Mouse (Mus musculus) heart, embryonic 13.5 days (tissue): Measurements from ENCODE around the gene Gabrr3. TPM values are rescaled to one million over a fixed set of nuclear protein-coding genes. Genes with fewer than 3 reads are reported as not detected.
A peak's percentile ranks its signal among the peaks of the same experiment; 100 is the strongest.

Experiments
- ATAC-seq: fragments of 200-750 bp; cut with Nextera tagmentation; 2 replicates; pipeline ENCODE4 v1.8.0; 2017; ENCODE audit warnings: moderate TSS enrichment; ENCODE audit not compliant: insufficient number of reproducible peaks, low FRiP score, low TSS enrichment; ENCODE audit errors: extremely low read depth
- H3K27ac ChIP-seq: fragments of 300-500 bp; sonication (generic); replicated peaks from 2 replicates; pipeline ENCODE4 v1.5.1; 2015; ENCODE audit warnings: moderate library complexity, mild to moderate bottlenecking, inconsistent platforms
- H3K27me3 ChIP-seq: fragments of 300-500 bp; sonication (generic); replicated peaks from 2 replicates; pipeline ENCODE4 v1.6.1; 2015; ENCODE audit warnings: mild to moderate bottlenecking, inconsistent platforms
- H3K36me3 ChIP-seq: fragments of 300-500 bp; sonication (generic); 2 replicates; pipeline ENCODE4 v1.6.1; 2015; ENCODE audit warnings: mild to moderate bottlenecking, inconsistent platforms
- H3K4me1 ChIP-seq: fragments of 300-500 bp; sonication (generic); 2 replicates; pipeline ENCODE4 v1.6.1; 2015; ENCODE audit warnings: inconsistent platforms
- H3K4me2 ChIP-seq: fragments of 300-500 bp; sonication (generic); 2 replicates; pipeline ENCODE4 v1.6.1; 2015; ENCODE audit warnings: inconsistent platforms, mild to moderate bottlenecking, moderate library complexity
- H3K4me3 ChIP-seq: fragments of 300-500 bp; sonication (generic); 2 replicates; pipeline ENCODE4 v1.5.1; 2015; ENCODE audit warnings: moderate library complexity, mild to moderate bottlenecking, inconsistent platforms
- H3K9ac ChIP-seq: fragments of 300-500 bp; sonication (generic); 2 replicates; pipeline ENCODE4 v1.6.1; 2015; ENCODE audit warnings: inconsistent platforms, mild to moderate bottlenecking, moderate library complexity
- H3K9me3 ChIP-seq: fragments of 300-500 bp; sonication (generic); 2 replicates; pipeline ENCODE4 v1.6.1; 2016; ENCODE audit warnings: inconsistent platforms
- WGBS: fragments of 180-500 bp; shearing (Covaris S2); methylation state at CpG from one replicate; pipeline ENCODE4 v1.1.7; 2015; ENCODE audit warnings: mixed read lengths; 5-methylcytosine and 5-hydroxymethylcytosine counted together
- polyA plus RNA-seq: library from polyadenylated mRNA; unstranded; fragments of >200 nt; fragmentation: Nextera tagmentation; extraction: Ambion mirVana; gene quantifications from 2 replicates; pipeline ENCODE4 v1.2.1, GENCODE M21; 2015

The Gabrr3 gene
- not detected in 2 replicates for polyA plus RNA-seq

DNA sequence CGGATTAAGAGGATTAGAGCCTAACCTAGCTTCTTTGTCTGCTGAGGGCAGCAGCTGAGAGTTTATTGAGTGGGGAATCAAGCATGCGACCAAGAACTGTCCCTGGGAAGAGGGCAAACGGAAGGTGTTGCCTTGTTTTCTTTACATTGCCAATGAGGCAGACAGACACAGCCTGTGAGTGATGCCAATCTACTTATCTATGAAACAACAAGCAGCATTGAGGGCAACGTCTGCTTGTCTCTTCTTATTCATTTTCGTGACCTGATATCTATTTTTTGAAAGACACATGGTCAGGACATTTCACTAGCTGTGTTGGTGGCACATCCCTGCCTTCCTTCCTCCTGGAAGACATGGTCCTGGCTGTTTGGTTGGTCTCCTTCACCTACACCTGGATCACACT is at the start of gene Gabrr3:
Gabrr3 (plus strand) TSS at position 301 of the 400 bp plus-strand sequence.
- H3K9me3 ChIP-seq = no peaks in the 10 kb centered on the region
- no peaks in the 10 kb centered on the region for H3K4me1 ChIP-seq
- WGBS = 58% methylated on average over 5 of the region's 5 CpGs
- ATAC-seq = no peak
- no peak within 1 kb of the TSS for H3K9ac ChIP-seq
- H3K27ac ChIP-seq = no peak within 1 kb of the TSS
- H3K4me3 ChIP-seq = no peak within 1 kb of the TSS
- H3K36me3 ChIP-seq = no peaks in the 10 kb centered on the region
- H3K27me3 ChIP-seq = no peaks in the 10 kb centered on the region
- no peak within 1 kb of the TSS for H3K4me2 ChIP-seq

- Histone ChIP-seq H3K9ac (no peak within 1 kb of the TSS), H3K4me3 (no peak within 1 kb of the TSS), H3K36me3 (no peaks in the 10 kb centered on the region), H3K27me3 (no peaks in the 10 kb centered on the region), H3K4me2 (no peak within 1 kb of the TSS), H3K9me3 (no peaks in the 10 kb centered on the region), H3K27ac (no peak within 1 kb of the TSS), H3K4me1 (no peaks in the 10 kb centered on the region)
- ATAC-seq = no peak
- WGBS = 58% methylated on average over 2 of the region's 2 CpGs
These were observed 43.2 kb upstream of the Gabrr3 start, which contains the start of gene Olfr209 for GRCm38 (mm10) chr16:59363893-59364292. Olfr209 (minus strand) TSS chr16:59363993.

- no peaks in the 10 kb centered on the region for H3K36me3 ChIP-seq
- H3K9ac ChIP-seq = no peak overlapping the region
- no peak overlapping the region for H3K4me2 ChIP-seq
- no peak overlapping the region for H3K4me3 ChIP-seq
- H3K27ac ChIP-seq = no peak overlapping the region
- H3K9me3 ChIP-seq = 0 out of 2 replicates have a peak, but pooled peaks cover 5% of the 10 kb centered on the region
- no peaks in the 10 kb centered on the region for H3K27me3 ChIP-seq
- ATAC-seq = no peak
- 60% methylated on average over 3 of the region's 3 CpGs for WGBS
- no peaks in the 10 kb centered on the region for H3K4me1 ChIP-seq
These were observed 13.8 kb upstream of the Gabrr3 start for GRCm38 (mm10) chr16:59393300-59393699.

- H3K36me3 ChIP-seq = no peaks in the 10 kb centered on the region
- WGBS = 67% methylated on average over 7 of the region's 7 CpGs
- H3K4me2 ChIP-seq = no peak overlapping the region
- H3K27ac ChIP-seq = no peak overlapping the region
- no peak for ATAC-seq
- H3K9me3 ChIP-seq = 0 out of 2 replicates have a peak, but pooled peaks cover 5% of the 10 kb centered on the region
- no peak overlapping the region for H3K4me3 ChIP-seq
- H3K27me3 ChIP-seq = no peaks in the 10 kb centered on the region
- no peak overlapping the region for H3K9ac ChIP-seq
- no peaks in the 10 kb centered on the region for H3K4me1 ChIP-seq
These were observed 6.0 kb upstream of the Gabrr3 start for GRCm38 (mm10) chr16:59401102-59401501.

GRCm38 (mm10) chr16:59401985-59402384 is 5.1 kb upstream of the Gabrr3 start:
- Histone ChIP-seq H3K27me3 (no peaks in the 10 kb centered on the region), H3K9ac (no peak overlapping the region), H3K4me3 (no peak overlapping the region), H3K4me1 (no peaks in the 10 kb centered on the region), H3K4me2 (no peak overlapping the region), H3K27ac (no peak overlapping the region), H3K9me3 (0 out of 2 replicates have a peak, but pooled peaks cover 5% of the 10 kb centered on the region), H3K36me3 (no peaks in the 10 kb centered on the region)
- 63% methylated on average over 4 of the region's 4 CpGs for WGBS
- ATAC-seq = no peak

DNA sequence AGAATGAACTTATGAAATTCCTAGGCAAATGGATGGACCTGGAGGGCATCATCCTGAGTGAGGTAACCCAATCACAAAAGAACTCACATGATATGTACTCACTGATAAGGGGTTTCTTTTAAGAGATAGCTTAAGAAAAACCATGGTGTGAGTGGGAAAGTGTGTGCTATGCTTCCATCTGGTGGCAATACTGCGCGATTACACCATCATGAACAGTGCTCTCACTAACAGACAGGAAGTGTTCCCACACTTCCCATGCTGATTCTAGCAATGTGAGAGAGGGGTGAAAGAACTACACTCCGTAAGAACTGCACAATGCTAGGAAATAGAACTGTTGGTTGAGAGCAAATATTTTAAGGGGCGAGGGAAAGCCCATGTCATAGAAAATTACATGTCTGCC is 3.4 kb upstream of the Gabrr3 start:
- H3K9me3 ChIP-seq = no peaks in the 10 kb centered on the region
- no peaks in the 10 kb centered on the region for H3K27me3 ChIP-seq
- H3K27ac ChIP-seq = no peak overlapping the region
- no peak overlapping the region for H3K4me3 ChIP-seq
- H3K4me2 ChIP-seq = no peak overlapping the region
- no peaks in the 10 kb centered on the region for H3K4me1 ChIP-seq
- no peak overlapping the region for H3K9ac ChIP-seq
- 11% methylated on average over 4 of the region's 4 CpGs for WGBS
- H3K36me3 ChIP-seq = no peaks in the 10 kb centered on the region
- no peak for ATAC-seq

- Histone ChIP-seq H3K9ac (no peak overlapping the region), H3K27ac (no peak overlapping the region), H3K27me3 (no peaks in the 10 kb centered on the region), H3K4me3 (no peak overlapping the region), H3K9me3 (no peaks in the 10 kb centered on the region), H3K4me2 (no peak overlapping the region), H3K36me3 (no peaks in the 10 kb centered on the region), H3K4me1 (no peaks in the 10 kb centered on the region)
- 65% methylated on average over 9 of the region's 9 CpGs for WGBS
- no peak for ATAC-seq
These were observed 2.3 kb upstream of the Gabrr3 start for GRCm38 (mm10) chr16:59404798-59405197.

- Histone ChIP-seq H3K4me1 (0 out of 2 replicates have a peak, but pooled peaks cover 3% of the 10 kb centered on the region), H3K4me2 (no peak overlapping the region), H3K36me3 (no peaks in the 10 kb centered on the region), H3K27ac (no peak overlapping the region), H3K4me3 (no peak overlapping the region), H3K9me3 (no peaks in the 10 kb centered on the region), H3K9ac (no peak overlapping the region), H3K27me3 (no peaks in the 10 kb centered on the region)
- ATAC-seq = no peak
- 79% methylated on average over 15 of the region's 15 CpGs for WGBS
These were observed 2.2 kb downstream of the Gabrr3 start for GRCm38 (mm10) chr16:59409341-59409748.

DNA sequence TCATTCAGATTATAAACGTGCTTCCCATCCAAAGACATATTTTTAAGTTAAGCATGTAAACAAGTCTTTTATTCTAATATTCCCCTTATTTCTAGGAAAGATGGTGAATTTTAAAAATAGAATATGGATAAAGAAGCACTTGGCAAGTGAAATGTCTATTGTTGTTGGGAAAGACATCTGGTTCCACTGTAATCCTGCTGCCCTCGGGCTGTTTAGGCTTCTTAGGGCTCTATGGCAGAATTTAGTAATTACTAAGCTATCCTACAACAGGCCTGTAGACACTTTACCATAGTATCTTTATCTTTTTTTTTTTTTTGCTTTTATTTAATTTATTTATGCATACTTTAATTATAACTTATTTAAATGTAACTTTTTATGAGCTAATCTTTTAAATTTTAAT is 2.7 kb downstream of the Gabrr3 start:
- H3K4me2 ChIP-seq = no peak overlapping the region
- H3K36me3 ChIP-seq = no peaks in the 10 kb centered on the region
- H3K4me1 ChIP-seq = 0 out of 2 replicates have a peak, but pooled peaks cover 3% of the 10 kb centered on the region
- ATAC-seq = no peak
- WGBS = 59% methylated on average over 2 of the region's 2 CpGs
- no peak overlapping the region for H3K4me3 ChIP-seq
- H3K27ac ChIP-seq = no peak overlapping the region
- no peaks in the 10 kb centered on the region for H3K27me3 ChIP-seq
- H3K9me3 ChIP-seq = no peaks in the 10 kb centered on the region
- no peak overlapping the region for H3K9ac ChIP-seq

DNA sequence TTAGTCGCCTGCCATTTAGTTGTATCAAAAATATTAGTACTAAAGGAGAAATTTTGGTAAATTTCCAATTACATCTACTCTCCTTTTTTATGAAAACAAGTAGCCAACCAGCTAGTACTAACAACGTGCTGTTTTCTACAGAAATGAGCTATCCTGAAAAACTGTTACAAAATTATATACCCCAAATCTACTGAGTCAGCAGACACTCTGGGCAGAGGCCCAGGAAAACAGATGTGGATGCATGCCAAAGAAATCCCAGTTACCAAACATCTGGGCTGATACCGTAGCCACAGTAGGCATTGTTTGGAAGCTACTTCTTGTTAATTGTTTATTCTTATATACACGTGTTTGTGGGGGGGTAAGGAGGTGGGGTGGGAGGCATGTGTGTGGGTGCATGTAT is 6.3 kb downstream of the Gabrr3 start:
- no peaks in the 10 kb centered on the region for H3K9me3 ChIP-seq
- H3K27ac ChIP-seq = no peak overlapping the region
- no peaks in the 10 kb centered on the region for H3K27me3 ChIP-seq
- H3K4me1 ChIP-seq = 0 out of 2 replicates have a peak, but pooled peaks cover 3% of the 10 kb centered on the region
- no peak overlapping the region for H3K9ac ChIP-seq
- no peak for ATAC-seq
- H3K4me2 ChIP-seq = no peak overlapping the region
- no peaks in the 10 kb centered on the region for H3K36me3 ChIP-seq
- WGBS = 46% methylated on average over 4 of the region's 4 CpGs
- no peak overlapping the region for H3K4me3 ChIP-seq

GRCm38 (mm10) chr16:59420237-59420866 is 13.2 kb downstream of the Gabrr3 start:
- no peak for ATAC-seq
- no peak overlapping the region for H3K27ac ChIP-seq
- H3K9ac ChIP-seq = no peak overlapping the region
- no peaks in the 10 kb centered on the region for H3K27me3 ChIP-seq
- H3K36me3 ChIP-seq = no peaks in the 10 kb centered on the region
- peaks cover 2% of the 10 kb centered on the region; the same call in 1 of the 2 replicates for H3K4me1 ChIP-seq
- no peak overlapping the region for H3K4me3 ChIP-seq
- WGBS = 54% methylated on average over 9 of the region's 9 CpGs
- H3K4me2 ChIP-seq = 0 out of 2 replicates have a peak overlapping the region, but pooled peaks have one; percentile 9
- H3K9me3 ChIP-seq = no peaks in the 10 kb centered on the region

DNA sequence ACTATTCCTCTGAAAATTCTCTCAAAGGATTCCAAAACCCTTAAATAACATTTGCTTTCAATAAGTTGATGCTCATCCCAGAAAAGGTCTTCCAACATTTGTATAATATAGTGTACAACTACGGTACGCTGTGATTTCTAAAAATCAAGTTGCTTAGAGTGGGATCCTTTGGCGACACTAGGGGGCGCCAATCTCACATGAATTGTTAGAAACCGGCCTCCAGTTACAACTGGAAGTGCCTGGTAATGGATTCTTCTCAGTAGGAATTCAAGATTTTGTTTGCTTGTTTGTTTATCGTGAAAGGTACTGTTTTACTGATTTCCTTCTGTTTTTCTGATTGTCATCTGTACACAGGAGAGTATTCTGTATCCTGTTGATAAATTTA is 13.7 kb downstream of the Gabrr3 start:
- ATAC-seq = no peak
- H3K27me3 ChIP-seq = no peaks in the 10 kb centered on the region
- H3K27ac ChIP-seq = no peak overlapping the region
- no peak overlapping the region for H3K4me3 ChIP-seq
- H3K4me2 ChIP-seq = no peak overlapping the region
- 13% methylated on average over 6 of the region's 6 CpGs for WGBS
- H3K9ac ChIP-seq = no peak overlapping the region
- H3K4me1 ChIP-seq = peaks cover 2% of the 10 kb centered on the region; the same call in 1 of the 2 replicates
- no peaks in the 10 kb centered on the region for H3K36me3 ChIP-seq
- no peaks in the 10 kb centered on the region for H3K9me3 ChIP-seq
